Mouse (Mus musculus) ES-CJ7 (cell line): ENCODE measurements around the gene Evi5.
A peak's percentile ranks its signal among the peaks of the same experiment; 100 is the strongest.

ENCODE experiments used
- DNase-seq: peaks from one replicate; pipeline ENCODE4 v3.0.0; 2011; ENCODE audit warnings: low read depth, low spot score

The Evi5 gene

GRCm38 (mm10) chr5:107807496-107807895 is 67.4 kb downstream of the Evi5 start:
- no peak for DNase-seq

DNA sequence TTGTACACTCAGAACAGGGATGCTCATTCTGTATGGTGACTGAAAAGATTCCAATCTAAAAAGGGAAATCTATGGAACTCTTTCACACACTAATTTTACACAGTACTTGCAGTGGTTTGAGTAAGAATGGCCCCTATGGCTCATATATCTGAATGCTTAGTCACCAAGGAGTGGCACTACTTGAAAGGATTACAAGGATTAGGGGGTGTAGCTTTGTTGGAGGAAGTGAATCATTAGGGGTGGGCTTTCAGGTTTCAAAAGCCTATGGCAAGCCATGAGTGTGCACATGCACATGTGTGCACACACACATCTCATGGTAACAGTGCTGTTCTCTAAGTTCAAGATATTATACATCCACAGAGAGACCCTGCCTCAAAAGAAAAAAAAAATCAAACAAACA is 72.3 kb downstream of the Evi5 start:
- DNase-seq, result no peak

DNA sequence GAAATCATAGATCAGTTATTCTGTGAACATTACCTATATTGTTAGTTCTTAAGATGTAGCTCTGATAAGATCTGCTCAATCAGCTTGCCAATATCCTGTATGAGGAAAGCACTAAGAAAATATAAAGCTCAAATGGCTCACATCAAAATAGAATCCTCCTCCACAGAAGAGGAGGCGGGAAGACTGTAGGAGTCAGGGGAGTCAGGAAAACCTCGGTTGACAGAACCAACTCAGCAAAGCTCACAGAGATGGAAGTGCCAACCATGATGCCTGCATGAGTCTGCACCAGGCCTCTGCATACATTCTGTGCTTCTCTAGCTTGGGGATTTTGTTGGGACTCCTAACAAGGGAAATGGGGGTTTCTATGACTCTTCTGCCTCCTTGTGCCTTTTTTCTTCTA is 73.7 kb downstream of the Evi5 start:
- no peak for DNase-seq

DNA sequence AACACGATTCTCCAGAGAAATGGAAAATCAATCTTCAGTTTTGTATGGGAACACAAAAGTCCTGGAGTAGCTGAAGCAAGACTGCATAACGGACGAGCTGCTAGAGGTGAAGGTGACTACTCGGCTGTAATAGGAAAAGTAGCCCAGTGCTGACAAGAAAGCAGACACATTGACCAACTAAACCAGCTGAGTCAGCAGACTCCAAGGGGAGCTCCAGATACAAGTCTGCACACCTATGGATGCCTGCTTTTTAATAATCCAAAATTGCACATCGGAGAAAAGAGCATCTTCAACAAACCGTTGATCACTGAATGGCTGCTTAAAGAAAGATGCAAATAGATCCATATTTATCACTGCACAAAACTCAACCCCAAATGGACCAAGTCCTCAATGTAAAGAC is 76.6 kb downstream of the Evi5 start:
- DNase-seq, result no peak

GRCm38 (mm10) chr5:107793927-107794326 is 81.0 kb downstream of the Evi5 start:
- peak; percentile 16 for DNase-seq

DNA sequence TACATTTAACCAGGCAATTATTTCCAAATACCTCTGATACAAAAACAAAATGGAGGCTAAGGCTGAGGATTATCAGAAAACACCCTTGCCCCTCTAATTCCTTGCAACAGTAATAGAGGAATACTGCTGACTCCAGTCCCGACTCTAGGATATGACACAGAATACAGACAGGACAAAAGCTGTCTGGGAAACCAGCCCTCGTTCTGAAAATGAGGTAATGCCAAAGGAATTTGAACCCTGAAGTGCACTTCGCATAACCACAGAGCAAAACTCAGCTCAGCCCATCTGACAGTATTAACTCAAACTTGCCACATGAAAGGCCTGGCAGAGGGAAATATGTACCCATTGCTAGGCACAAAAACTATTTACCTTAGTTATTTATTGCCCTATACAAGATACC is 81.6 kb downstream of the Evi5 start:
- no peak for DNase-seq

DNA sequence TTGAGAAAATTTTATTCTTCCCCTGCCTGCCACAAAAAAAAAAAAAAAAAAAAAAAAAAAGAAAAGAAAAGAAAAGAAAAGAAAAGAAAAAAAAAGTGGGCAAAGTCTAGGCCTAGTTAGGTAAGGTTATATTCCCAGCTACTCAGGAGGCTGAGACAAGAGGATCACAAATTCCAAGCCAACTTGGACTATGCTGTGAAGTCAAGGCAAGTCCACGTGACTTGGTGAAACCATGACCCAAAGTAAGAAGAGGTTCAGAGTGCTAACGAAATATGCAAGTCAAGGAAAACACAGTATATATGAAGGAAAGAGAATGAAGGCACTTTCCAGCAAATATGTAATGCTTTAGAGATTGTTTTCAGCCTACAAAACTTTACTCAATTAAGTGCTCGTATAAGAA is 82.4 kb downstream of the Evi5 start:
- DNase-seq, result no peak

- DNase-seq, result no peak
These were observed 82.9 kb downstream of the Evi5 start for GRCm38 (mm10) chr5:107791966-107792365.

- DNase-seq, result peak; percentile 17
These were observed 85.4 kb downstream of the Evi5 start for GRCm38 (mm10) chr5:107789492-107789891.

DNA sequence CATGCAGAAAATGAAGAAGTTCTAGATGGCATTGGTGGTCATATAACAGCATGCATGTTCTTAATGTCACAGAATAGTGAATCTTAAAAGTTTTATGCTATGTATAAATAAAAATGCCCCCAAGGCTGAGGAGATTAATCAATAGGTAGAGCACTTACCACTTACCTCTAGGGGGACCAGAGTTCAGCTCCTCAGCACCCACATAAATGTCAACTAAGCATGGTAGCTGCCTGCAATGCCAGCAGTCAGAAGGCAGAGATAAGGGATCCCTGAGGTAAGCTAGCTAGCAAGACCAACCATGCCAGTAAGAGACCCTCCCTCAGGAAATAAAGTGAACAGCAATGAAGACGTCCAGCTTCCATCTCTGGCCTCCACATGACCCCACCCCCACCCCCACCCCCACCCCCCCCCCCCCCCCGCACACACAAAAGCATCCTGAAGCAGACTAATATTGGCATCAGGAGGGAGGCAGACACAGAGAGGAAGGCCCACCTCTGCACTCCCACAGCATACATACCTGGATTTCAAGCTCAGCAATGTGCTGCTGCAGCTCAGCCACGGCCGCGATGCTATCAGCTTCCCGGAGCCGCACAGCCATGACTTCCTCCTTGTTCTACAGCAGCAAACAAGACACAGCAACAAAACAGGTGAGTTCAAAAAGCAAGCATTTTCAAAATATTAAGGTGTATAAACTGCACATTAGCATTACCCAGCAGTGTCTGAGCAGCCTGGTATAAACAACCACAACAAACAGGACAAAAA is 87.0 kb downstream of the Evi5 start:
- no peak for DNase-seq

GRCm38 (mm10) chr5:107782360-107782759 is 92.5 kb downstream of the Evi5 start:
- DNase-seq, result no peak

DNA sequence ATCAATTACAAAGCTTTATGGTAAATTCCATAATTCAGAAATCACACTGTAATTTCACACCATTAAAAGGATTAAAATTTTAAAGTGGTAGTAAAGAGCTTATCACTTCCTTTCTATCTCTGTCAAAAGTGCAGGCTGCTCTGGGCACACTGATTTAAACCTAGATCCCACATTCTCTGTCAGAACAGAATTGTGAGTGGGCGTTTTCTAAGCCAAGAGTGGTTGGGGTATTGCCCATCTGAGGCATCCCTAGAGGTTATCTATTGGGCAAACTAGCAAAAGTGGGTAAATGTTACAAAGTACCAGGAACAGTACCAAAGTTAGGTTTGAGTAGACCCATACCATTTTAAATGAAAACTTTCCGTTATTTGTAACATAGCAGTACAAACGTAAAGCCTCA is 96.1 kb downstream of the Evi5 start:
- DNase-seq, result no peak

GRCm38 (mm10) chr5:107777545-107777830 is 97.4 kb downstream of the Evi5 start:
- DNase-seq, result no peak

DNA sequence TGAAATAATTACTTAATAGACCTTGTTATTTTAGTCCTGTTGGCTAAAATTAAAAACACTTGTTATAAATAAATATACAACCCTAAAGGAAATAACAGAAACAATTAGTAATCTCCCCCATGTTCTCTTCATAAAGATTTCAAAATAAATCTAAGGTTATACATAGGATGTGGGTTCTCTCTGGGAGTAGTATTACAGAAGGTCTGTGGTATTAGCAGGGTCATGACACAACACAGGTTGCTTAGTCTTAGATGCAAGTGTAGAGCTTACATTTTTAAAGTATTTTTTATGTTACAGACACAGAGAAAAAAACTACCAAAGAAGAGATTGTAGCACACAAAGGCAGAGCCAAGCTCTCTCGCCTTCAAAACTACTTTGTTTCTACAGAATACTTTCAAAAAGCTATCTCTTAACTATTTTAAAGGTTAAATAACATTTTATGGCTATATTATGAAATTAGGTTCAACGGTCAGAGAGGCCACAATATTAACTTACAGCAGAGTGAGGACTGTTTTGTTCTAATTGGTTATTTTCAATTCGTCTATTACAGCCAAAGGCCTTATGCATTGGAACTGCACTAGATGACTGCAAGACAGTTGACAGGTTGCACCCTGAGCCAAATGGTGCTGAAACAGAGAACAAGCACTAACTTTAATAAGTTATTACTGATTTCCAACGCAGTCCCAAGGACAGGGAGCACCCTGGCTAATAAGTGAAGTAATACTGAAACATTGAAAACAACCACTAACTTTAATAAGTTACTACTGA is 97.9 kb downstream of the Evi5 start:
- no peak for DNase-seq

- DNase-seq, result no peak
These were observed 99.0 kb downstream of the Evi5 start for GRCm38 (mm10) chr5:107775875-107776274.

DNA sequence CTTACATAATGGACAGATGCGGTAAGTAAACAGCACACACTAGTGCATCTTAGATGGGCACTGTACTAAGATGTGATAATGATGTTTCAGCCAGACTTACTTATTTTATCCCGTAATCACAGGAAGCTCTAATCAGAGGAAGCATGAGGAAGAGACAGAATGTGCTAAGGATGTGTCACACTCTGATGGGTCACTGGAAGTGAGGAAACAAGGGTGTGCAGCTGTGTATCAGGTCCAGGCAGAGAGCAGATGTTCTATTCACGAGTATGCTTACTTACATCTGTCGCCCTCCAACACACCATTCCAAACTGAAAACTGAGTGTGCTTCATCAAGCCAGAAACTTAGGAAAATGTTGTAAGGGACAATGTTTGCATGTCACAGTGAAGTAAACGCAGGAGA is 102.9 kb downstream of the Evi5 start:
- no peak for DNase-seq

GRCm38 (mm10) chr5:107768224-107768623 is 106.7 kb downstream of the Evi5 start:
- DNase-seq, result no peak

DNA sequence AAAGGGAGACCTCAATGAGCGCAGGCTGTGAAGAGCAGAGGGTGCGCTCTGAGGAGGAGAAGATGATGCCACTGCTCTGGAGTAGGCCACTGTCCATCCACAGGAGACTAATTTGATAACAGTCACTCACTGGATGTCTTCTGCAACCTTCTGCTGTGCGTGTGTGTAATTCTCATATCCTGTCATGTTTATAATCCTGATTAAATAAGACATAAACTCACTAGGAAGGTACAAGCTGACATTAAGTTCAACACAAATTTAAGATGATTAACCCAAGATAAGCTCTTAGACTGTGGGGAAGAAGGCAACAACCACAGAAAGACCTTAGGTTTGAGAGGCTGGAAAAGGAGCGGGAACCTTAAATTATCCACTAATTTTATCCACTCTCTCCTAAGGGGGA is 109.0 kb downstream of the Evi5 start:
- no peak for DNase-seq

DNA sequence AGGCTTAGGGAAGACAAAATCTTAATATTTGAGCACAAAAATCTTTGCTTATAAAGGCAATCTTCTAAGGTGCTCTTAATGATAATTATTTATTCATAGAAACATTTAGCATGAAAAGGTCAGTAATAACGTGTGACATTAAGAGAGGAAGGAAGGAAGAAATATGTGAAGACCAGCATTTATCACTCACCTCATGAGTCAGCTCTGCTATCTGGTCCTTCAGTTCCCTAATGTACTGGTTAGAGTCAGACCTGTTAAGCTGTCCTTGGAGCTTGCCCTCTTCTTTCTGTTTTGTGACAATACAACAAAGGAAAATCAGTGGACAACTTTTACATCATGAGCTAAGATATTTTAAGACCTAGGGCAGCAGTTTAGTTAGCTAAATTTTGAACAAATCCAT is 110.4 kb downstream of the Evi5 start:
- DNase-seq, result no peak

DNA sequence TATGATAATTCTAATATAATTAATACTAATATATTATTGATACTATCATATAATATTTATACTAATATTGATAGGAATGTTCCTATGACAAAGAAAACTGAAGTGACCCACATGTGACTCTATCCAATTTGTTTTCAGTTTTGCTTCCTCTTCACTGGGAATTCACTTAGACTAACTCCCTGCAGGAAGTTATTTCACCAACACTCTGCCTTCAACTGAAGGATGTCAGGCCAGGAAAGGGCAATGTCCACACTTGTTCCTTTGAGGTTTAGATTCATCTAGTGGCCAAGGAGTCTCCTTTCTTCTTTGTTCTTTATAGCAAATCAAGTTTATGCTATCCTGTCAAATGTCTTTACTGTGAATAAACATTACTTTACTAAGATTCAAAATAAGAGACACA is 111.2 kb downstream of the Evi5 start:
- DNase-seq, result no peak

- DNase-seq, result no peak
These were observed 115.8 kb downstream of the Evi5 start for GRCm38 (mm10) chr5:107759121-107759520.

DNA sequence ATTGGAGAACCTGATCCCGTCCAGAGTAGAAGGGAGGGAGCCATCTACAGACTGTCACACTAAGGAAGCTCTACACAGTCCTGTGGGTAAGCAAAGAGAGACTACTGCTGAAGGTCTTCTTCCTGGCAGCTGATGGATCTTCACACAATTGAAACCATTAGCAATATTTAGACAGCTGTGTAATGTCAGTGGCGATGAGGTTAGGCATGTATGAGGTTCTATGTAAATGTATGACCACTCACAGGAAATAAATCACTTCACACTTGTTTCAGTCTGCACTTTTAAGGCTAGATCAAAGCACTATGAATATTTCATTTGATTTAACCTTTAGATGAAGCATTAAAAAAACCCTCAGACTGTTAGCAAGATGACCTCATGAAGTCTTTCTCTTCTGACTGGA is 118.8 kb downstream of the Evi5 start:
- DNase-seq, result no peak

- DNase-seq, result no peak
These were observed 120.2 kb downstream of the Evi5 start for GRCm38 (mm10) chr5:107754740-107755139.

DNA sequence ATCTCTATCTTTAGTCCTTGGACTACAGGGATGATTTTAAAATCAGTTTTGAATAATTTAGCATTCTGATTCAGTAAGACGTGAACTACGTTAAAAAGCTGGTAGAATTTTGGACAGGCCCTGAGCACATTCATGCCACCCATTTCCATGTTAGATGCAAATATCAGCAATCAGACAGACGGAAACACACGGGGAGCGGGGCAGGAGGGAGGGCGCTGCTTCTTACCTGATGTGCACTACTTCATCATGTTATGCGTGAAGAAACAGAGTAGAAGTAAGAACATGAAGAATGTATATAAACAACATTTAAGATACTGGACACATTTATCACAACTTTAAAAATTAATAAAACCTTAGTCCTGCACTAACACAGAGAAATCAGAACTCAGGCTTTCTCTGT is 121.3 kb downstream of the Evi5 start:
- no peak for DNase-seq
